Mouse (Mus musculus) stomach, postnatal 0 days (tissue): ENCODE measurements at regions not wholly inside any gene's neighbourhood (a gene's known extent, or its start where the extent isn't known, plus 50 kb on each side); places are given as distances from the start of the nearest gene placed in this dataset.

Source experiments
- ATAC-seq: fragments of 200-750 bp; cut with Nextera tagmentation; 2 replicates; pipeline ENCODE4 v1.8.0; 2017; ENCODE audit not compliant: low FRiP score, low TSS enrichment
- DNase-seq: peaks from one replicate; pipeline ENCODE4 v3.0.0-alpha.2; 2016; ENCODE audit warnings: low spot score
- H3K27ac ChIP-seq: fragments of 300-500 bp; sonication (generic); replicated peaks from 2 replicates; pipeline ENCODE4 v1.5.1; 2014; ENCODE audit warnings: mild to moderate bottlenecking, control low read depth
- H3K27me3 ChIP-seq: fragments of 300-500 bp; sonication (generic); 2 replicates; pipeline ENCODE4 v1.6.1; 2014; ENCODE audit warnings: low read length; ENCODE audit not compliant: control insufficient read depth, insufficient read depth
- H3K36me3 ChIP-seq: fragments of 300-500 bp; sonication (generic); 2 replicates; pipeline ENCODE4 v1.6.1; 2014; ENCODE audit warnings: low read length, mixed read lengths; ENCODE audit not compliant: control insufficient read depth, insufficient read depth
- H3K4me1 ChIP-seq: fragments of 300-500 bp; sonication (generic); replicated peaks from 2 replicates; pipeline ENCODE4 v1.6.1; 2014; ENCODE audit warnings: antibody characterized with exemption; ENCODE audit not compliant: control insufficient read depth, insufficient read depth
- H3K4me2 ChIP-seq: fragments of 300-500 bp; sonication (generic); replicated peaks from 2 replicates; pipeline ENCODE4 v1.6.1; 2014; ENCODE audit warnings: low read depth, mild to moderate bottlenecking, control low read depth, moderate library complexity
- H3K4me3 ChIP-seq: fragments of 300-500 bp; sonication (generic); 2 replicates; pipeline ENCODE4 v1.5.1; 2014; ENCODE audit warnings: low read depth, low read length, control low read depth
- H3K9ac ChIP-seq: fragments of 300-500 bp; sonication (generic); 2 replicates; pipeline ENCODE4 v1.6.1; 2014; ENCODE audit warnings: mild to moderate bottlenecking, low read length, control low read depth, mixed read lengths
- H3K9me3 ChIP-seq: fragments of 300-500 bp; sonication (generic); 2 replicates; pipeline ENCODE4 v1.6.1; 2016; ENCODE audit warnings: low read length; ENCODE audit not compliant: control insufficient read depth
- CTCF ChIP-seq: IDR thresholded peaks from 2 replicates; pipeline ENCODE4 v1.5.1; 2016; ENCODE audit warnings: antibody characterized with exemption, low read depth, mild to moderate bottlenecking, moderate library complexity
- EP300 ChIP-seq: optimal IDR thresholded peaks from 2 replicates; pipeline ENCODE3; 2016; ENCODE audit warnings: antibody characterized with exemption
- WGBS: fragments of 180-500 bp; shearing (Covaris S2); extraction: QIAGEN DNeasy Blood & Tissue Kit; methylation state at CpG from one replicate; pipeline ENCODE4 v1.1.7; 2014; 5-methylcytosine and 5-hydroxymethylcytosine counted together

DNA sequence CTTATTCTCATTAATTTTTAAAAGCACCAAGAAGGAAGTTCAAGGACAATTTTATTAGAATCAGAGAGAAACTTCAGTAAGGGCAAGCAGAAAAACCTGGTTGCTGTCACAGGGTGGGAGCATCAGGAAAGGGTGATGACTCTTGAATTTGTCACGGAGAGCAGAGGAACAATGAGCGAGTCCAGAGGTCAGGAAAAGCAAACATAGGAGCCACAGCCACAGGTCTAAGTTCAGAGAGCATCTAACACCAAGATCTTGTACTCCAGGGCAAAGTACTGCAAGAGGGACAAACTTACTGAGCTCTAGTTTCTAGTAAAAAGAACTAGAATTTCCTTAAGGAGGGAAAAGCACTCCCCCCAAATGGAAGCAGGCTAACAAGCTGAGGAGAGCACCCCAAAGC, 444.2 kb downstream of the Nedd1 start:
- ATAC-seq, result no peak
- WGBS, result 20% methylated on average over 2 of the region's 2 CpGs
- TF ChIP-seq CTCF, result no peak
- TF ChIP-seq EP300, result no peak

GRCm38 (mm10) chr10:92257815-92258214, 464.4 kb downstream of the Nedd1 start:
- ATAC-seq, result no peak
- DNase-seq, result no peak
- Histone ChIP-seq H3K4me2 (no peak overlapping the region), H3K4me3 (no peak overlapping the region), H3K27ac (no peak overlapping the region), H3K9ac (no peak overlapping the region), H3K36me3 (no peaks in the 10 kb centered on the region), H3K9me3 (no peaks in the 10 kb centered on the region), H3K27me3 (no peaks in the 10 kb centered on the region), H3K4me1 (no peaks in the 10 kb centered on the region)
- 64% methylated on average over 3 of the region's 3 CpGs for WGBS
- TF ChIP-seq EP300, result no peak
- TF ChIP-seq CTCF, result no peak

More for the DNA sequence above, 444.2 kb downstream of the Nedd1 start:
- H3K9ac ChIP-seq, result no peak overlapping the region
- H3K27ac ChIP-seq, result no peak overlapping the region
- H3K36me3 ChIP-seq, result no peaks in the 10 kb centered on the region
- no peak overlapping the region for H3K4me2 ChIP-seq
- DNase-seq, result no peak
- no peaks in the 10 kb centered on the region for H3K4me1 ChIP-seq
- H3K9me3 ChIP-seq, result no peaks in the 10 kb centered on the region
- H3K4me3 ChIP-seq, result no peak overlapping the region
- no peaks in the 10 kb centered on the region for H3K27me3 ChIP-seq

- H3K36me3 ChIP-seq, result no peaks in the 10 kb centered on the region
- ATAC-seq, result no peak
- TF ChIP-seq CTCF, result no peak
- TF ChIP-seq EP300, result no peak
- no peaks in the 10 kb centered on the region for H3K9me3 ChIP-seq
- no peak overlapping the region for H3K4me3 ChIP-seq
- no peaks in the 10 kb centered on the region for H3K4me1 ChIP-seq
- no peaks in the 10 kb centered on the region for H3K27me3 ChIP-seq
- no peak overlapping the region for H3K9ac ChIP-seq
- WGBS, result 59% methylated on average over 3 of the region's 3 CpGs
- DNase-seq, result no peak
- H3K4me2 ChIP-seq, result no peak overlapping the region
- H3K27ac ChIP-seq, result no peak overlapping the region
Measured at GRCm38 (mm10) chr10:92248648-92249047, 473.6 kb downstream of the Nedd1 start.

DNA sequence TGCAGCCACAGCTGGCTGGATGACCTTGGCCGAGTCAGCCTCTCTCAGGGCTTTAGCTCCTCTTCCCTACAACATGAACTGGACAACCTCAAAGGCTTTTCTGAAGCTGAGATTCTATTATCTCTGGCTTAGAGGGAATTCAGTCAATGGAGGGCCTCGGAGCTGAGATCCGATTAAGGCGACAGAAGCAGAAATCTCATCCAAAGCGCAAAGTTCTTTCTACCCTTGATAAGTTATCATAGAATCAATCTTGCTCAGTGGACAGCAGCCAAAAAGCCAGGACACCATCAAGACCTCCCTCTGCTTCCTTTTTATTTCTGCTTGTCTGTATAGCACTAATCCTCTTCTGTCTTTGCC, 474.8 kb downstream of the Nedd1 start:
- Histone ChIP-seq H3K9ac (no peak overlapping the region), H3K36me3 (no peaks in the 10 kb centered on the region), H3K4me3 (no peak overlapping the region), H3K27ac (no peak overlapping the region), H3K27me3 (no peaks in the 10 kb centered on the region), H3K9me3 (no peaks in the 10 kb centered on the region), H3K4me1 (no peaks in the 10 kb centered on the region), H3K4me2 (no peak overlapping the region)
- ATAC-seq, result no peak
- 46% methylated on average over 5 of the region's 5 CpGs for WGBS
- DNase-seq, result no peak
- no peak for TF ChIP-seq CTCF

DNA sequence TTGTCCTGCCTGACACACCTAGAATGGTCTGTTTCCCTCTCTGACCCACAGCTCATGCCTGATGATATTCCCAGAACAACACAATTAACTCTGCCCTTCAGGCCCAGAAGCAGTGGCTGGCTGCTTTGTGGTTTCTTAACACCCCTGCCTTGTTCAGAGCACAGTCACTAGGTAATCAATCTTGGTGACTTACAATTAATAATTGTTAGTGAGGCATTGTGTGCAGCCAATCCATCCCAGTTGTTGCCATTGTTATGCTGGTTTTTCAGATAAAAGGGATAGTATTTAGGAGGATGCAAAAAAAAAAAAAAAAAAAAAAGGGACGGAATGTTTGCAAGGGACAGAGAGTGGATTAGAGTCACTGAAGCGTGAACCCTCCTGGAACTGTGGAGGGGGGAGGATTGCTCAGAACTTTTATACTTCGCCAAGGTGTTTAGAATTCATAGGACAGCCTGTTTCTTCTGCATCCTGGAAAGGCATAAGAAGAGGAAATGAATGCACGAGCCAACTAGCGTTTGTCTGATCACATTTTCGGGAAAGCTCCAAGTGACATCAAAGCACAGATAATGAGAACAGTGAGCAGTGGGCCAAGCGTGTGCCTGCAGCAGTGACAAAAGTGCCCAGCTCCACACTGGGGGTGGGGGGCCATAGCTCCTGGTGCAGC, 475.3 kb downstream of the Nedd1 start:
- no peak overlapping the region for H3K4me3 ChIP-seq
- no peak overlapping the region for H3K4me2 ChIP-seq
- no peaks in the 10 kb centered on the region for H3K27me3 ChIP-seq
- H3K27ac ChIP-seq, result no peak overlapping the region
- ATAC-seq (no peak), DNase-seq (no peak)
- H3K36me3 ChIP-seq, result no peaks in the 10 kb centered on the region
- TF ChIP-seq EP300 (no peak), CTCF (no peak)
- H3K9me3 ChIP-seq, result no peaks in the 10 kb centered on the region
- no peak overlapping the region for H3K9ac ChIP-seq
- no peaks in the 10 kb centered on the region for H3K4me1 ChIP-seq
- 51% methylated on average over 7 of the region's 7 CpGs for WGBS

GRCm38 (mm10) chr10:92242714-92243440, 479.3 kb downstream of the Nedd1 start:
- no peak overlapping the region for H3K4me2 ChIP-seq
- TF ChIP-seq CTCF (no peak), EP300 (no peak)
- no peaks in the 10 kb centered on the region for H3K27me3 ChIP-seq
- H3K27ac ChIP-seq, result no peak overlapping the region
- ATAC-seq (no peak), DNase-seq (no peak)
- 59% methylated on average over 11 of the region's 11 CpGs for WGBS
- H3K9ac ChIP-seq, result no peak overlapping the region
- no peak overlapping the region for H3K4me3 ChIP-seq
- H3K9me3 ChIP-seq, result no peaks in the 10 kb centered on the region
- no peaks in the 10 kb centered on the region for H3K4me1 ChIP-seq
- no peaks in the 10 kb centered on the region for H3K36me3 ChIP-seq
